Mouse (Mus musculus): Measurements from ENCODE around the gene Trp53inp2.
A peak's percentile ranks its signal among the peaks of the same experiment; 100 is the strongest.

Gene Trp53inp2

DNA sequence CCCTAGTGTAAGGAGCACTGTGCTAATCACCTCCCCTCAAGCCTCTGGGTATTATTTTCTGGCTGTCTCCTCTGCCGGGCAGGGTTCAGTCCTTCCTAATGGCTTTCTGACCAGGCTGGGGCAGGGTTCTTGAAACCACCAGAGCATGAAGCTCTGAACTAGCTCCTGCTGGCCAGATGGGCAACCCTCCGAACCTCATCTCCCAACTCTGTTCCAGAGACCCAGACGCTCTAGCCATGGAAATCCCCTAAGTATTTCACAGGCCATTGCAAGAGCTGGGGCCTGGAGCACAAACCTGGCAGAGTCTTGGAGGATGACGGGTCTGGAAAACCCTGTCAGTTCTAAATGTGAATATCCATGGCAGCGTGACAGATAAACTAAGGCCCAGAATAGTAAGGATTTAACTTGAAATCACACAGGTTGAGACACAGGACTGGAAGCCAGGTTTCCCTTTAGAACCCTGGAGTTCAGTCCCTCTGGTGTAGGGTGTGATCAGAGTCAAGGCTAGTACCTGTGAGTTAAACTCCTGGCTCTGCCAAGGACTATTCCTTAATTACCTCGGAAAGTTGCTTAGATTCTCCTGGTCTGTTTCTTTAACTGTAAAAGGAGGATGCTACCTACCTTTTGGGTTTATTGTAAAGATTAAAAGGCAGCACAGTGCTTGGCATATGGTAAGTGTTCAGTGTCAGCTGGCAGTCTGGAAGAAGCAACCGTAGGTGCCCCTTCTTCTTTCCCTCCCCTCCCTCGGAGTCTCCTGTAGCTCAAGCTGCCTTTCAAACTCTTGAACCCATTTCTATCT is at the start of gene Trp53inp2:
Gene Trp53inp2, plus strand, starts transcription at position 799 of the 799 bp plus-strand sequence.
- peak; percentile 22 to 26 for DNase-seq

DNA sequence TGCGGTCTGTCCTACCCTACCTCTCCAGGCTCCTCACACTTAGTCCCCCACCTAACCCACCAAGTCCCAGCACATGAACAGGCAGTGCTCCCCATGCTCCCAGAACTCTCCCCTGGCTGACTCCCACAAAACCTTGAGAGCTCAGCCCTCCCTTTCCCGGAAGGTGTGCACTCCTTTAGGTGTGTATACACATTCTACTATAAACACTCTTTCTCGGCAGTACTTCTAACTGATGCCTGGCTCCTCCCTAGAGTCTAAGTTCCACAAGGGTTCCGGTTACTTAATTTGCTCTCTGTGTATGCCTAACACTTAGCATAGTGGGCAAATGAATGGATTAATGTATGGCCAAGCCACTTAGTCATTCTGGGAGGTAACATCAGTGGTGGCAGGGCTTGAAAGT is 49.5 kb upstream of the Trp53inp2 start:
- no peak for DNase-seq

DNA sequence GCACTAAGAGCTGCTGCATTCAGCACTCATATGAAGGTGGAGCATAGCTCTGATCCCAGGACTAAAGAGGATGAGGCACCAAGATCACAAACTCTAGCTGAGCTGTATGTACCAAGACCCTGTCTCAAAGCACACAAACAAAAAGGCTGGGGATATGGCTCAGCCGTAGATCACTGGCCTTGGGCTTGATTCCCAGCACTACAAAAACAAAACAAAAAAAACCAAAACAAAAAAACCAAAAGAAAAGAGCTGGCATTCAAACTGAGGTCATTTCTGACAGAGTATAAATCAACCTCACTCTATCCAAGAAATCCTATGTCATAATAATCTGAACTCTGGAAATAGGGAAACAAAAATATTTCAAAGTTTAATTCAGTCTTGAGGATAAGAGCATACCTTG is 47.4 kb upstream of the Trp53inp2 start:
- no peak for DNase-seq

DNA sequence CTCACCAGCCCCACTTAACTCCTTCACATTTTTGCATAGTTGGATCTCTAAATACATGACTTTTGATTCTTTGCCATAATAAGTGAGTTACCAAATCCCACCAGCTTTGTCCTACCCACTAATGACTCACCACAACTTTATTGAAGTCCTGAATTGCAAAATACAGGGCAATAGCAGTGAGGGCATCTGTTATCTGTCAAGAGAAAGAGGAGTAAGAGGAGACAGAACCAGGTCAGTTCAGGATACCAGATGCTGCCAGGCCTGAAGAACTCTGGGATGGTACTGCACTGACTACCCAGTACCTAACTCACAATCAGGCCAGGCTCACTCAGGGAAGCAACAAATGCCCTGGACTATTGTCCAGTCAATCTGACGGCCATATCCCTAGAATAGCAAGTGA is 45.6 kb upstream of the Trp53inp2 start:
- DNase-seq, result no peak

DNA sequence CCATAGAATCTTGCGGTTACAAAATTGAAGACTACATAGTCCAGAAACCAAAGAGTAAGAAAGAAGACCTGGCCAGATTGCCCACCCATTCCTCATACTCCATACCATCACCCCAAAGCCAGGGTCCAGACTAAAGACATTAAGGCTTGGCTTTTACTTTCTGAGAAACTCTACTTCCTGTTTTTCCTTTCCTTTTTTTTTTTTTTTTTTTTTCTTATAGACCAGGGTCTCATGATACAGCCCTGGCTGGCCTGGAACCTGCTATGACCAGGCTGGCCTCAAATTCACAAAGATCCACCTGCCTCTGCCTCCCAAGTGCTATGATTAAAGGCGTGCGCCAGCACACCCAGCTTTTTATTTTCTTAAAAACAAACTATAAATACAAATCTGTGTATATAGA is 44.6 kb upstream of the Trp53inp2 start:
- DNase-seq, result no peak

DNA sequence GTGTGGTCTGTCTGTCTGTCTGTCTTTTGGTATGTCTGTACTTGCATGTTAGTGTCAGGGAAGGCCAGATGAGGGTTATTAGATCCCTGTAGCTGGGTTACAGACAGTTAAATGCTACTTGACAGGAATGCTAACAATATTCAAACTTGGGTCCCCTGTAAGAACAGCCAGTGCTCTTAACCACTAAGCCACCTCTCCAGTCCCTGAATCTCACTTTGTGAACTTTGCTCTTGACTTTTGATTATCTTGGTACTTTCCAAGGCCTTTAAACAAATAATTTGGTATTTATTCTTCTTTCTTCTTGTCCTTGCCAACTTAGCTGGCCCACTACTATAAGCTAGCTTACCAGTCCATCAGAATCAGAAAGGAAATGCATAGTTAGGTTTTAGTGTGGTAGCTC is 40.7 kb upstream of the Trp53inp2 start:
- no peak for DNase-seq

DNA sequence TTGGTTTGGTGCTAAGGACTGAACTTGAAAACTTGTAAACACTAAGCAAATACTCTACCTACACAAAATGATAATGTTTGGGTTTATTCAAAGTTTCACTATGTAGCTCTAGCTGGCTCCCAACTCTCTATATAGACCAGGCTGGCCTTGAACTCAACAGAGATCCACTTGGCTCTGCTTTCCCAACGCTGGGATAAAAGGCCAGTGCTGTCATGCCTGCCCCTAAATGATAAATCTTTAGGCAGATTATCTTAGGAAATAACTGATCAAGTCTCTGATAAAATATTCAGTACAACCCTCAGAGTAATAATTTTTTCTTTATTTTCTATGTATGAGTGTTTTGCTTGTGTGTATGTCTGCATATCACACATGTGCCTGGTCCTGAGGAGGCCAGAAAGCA is 34.2 kb upstream of the Trp53inp2 start:
- no peak for DNase-seq

DNA sequence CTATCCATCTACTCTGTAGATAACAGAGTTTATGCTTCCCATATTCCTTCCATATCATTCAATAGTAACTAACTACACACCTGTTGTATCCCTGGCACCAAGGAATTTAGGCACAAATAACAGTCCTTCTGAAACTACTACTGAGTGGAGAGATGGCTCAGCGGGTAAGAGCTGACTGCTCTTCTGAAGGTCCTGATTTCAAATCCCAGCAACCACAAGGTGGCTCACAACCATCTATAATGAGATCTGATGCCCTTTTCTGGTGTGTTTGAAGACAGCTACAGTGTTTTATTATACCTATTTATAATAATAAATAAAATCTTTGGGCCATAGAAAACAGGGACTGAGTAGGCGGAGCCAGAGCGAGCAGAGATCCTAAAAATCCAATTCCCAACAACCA is 26.5 kb upstream of the Trp53inp2 start:
- no peak for DNase-seq

DNA sequence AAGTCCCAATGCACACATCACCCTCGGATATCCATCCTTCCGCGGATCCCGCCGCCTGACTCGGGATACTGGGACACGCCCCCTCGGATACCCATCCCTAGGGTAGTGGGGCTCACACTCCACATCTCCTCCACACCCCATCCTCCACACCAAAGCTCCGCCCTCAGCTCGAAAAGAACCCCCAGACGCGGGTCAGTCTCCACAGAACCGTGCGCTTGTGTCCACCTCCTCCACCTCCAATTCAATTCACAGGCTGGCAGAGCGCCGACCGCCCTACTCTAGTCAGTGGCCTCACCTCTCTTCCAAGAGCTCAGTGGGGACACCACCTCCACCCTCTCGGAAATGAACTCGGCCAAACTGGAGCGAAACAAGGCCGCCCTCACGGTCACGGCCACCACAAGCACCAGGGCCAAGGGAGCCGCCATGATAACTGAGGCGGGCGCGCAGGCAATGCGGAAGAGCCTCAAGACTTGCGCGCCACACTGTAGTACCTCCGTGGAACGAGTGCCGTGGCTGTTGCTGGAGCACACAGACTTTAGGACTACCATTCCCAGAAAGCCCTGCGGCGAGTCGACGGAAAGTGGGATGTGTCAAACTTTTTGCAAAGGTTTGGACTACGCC is 23.8 kb upstream of the Trp53inp2 start, which contains the start of gene Pigu:
Gene Pigu, minus strand, starts transcription at position 460 of the 621 bp plus-strand sequence.
- peak; percentile 96 for DNase-seq

DNA sequence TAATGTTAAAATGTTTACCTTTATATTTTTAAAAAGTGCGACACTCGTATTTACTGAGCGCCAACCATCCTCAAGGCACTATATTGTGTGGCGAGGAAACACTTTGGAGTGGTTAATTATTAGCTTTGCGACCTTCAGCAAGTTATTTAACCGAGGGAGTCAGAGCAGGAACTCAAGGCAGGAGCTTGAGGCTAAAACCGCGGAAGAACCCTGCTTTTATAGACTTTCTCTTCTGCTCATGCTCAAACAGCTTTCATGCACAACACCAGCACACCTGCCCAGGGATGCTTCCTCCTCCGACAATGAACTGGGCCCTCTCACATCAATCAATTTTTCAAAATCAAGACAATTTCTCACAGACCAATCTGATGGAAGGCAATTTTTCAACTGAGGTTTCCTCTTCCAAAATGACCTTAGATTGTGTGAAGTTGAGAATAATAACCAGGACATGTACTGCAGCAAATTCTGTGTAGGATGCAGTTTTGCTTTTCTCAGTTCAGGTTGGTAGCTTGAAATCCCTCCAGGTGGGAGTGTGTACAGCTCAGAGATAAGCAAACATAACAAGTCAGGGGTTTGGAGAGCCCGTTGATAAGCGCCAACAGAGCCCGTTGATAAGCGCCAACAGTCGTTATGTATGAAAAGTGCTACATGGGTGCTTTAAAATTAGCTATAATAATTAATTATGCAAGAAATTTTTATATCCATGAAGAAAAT is 23.0 kb upstream of the Trp53inp2 start:
- DNase-seq, result peak; percentile 32 to 49

DNA sequence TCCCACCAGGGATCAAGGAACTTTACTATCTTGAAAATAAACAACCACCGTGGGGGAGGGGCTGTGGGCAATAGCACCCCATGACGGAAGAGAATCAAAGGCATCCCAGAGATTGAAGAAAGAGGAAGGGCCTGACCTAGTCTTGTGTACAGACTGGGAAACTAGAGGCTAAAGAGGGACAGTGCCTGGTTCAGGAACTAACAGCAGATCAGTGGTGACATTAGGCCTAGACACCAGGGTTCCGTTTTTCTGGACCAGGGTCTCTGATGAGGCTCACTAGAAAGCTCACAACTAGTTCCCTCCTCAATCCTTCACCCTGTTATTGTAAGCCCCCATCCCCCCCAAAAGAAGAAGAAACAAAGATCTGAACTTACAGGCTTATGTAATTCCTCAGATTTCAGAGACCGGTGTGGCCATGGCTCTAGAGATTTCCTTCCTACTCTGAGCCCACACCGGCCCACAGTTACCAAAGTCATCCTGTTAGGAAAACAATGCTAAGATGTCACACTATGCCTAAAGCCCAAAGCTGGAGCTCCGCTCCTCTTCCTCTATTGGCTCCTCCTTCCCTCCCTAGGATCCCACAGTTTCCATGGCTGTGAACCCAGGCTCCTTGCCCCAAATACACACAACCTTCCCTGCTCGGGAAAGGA is 13.1 kb upstream of the Trp53inp2 start:
- no peak for DNase-seq

DNA sequence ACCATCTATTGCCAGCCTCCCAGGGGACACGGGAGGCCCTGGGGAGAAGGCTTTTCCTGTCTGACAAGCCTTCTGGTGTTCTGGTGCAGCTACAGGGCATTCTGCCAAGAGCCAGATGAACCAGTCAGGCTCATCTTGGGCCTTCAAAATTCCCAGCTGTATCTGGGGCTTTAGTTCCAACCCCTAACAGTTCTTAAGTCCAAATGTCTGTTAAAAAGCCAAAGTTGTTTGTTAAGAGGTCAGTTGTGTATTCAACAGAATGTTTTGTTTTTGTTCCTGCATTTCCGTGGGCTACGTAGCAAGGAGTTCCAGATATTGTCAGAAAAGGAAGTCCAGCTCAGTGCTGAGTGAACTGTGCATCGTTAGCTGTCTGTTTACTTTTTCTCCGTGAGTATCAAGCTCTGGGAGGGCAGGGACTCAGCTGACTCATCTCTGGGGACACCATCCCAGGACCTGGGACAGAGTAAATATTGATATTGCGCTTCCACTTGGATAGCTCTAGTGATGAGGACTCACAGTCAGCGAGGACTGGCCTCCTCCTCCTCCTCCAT is 11.5 kb upstream of the Trp53inp2 start:
- DNase-seq, result peak; percentile 17 to 35

DNA sequence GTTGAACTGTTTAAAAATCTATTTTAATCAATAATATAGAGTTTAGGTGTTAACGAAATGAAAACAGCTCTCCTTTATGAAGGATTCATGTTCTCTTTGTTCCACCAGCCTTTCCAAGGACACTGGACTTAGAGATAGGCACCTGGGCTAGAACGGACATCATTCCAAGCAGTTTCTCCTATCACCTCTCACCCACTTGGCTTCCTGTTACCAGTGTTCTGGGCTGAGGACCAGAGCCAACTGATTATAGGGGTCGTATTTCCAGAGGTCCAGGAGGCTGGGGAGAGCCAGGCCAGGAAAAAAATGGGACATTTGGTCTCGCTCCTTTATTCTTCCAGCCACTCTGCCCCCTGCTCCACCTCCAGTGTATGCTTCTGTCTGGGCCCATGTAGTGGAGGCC is 8.4 kb upstream of the Trp53inp2 start:
- DNase-seq, result no peak

DNA sequence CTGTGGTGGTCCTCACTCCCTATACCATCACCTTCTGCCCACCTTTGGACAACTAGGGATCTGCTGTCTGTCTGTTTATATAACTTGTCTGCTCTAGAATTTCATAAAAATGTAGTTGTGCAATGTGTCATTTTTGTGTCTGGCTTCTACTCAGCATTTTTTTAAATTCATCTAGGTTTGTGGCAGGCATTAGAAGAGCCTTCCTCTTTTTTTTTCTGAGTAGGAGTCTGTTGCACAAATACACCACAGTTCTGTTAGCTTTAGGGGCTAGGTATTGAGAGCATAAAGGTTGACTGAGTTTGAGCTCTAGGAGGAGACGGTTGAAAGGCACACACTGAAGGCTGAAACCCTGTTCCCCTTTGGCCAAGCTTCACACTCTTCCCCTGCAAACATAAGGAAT is 7.6 kb upstream of the Trp53inp2 start:
- no peak for DNase-seq

DNA sequence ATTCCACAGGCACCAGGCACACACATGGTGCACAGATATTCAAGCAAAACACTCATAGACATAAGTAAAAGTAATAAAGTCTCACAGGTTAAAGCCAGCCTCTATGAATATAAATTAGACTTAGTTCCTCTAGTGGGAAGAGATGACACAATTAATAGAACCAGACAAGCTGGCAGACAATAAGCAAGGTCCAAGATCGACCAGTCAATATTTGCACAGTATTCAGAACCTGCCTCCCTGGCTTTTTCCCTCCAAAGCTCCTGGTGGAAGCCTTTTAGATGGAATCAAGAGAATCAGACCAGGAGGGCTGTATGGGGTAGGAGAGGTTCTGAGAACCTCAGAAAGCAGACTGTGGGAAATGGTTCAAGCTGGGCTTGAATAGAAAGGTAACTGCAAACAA is 7.0 kb upstream of the Trp53inp2 start:
- DNase-seq, result no peak

DNA sequence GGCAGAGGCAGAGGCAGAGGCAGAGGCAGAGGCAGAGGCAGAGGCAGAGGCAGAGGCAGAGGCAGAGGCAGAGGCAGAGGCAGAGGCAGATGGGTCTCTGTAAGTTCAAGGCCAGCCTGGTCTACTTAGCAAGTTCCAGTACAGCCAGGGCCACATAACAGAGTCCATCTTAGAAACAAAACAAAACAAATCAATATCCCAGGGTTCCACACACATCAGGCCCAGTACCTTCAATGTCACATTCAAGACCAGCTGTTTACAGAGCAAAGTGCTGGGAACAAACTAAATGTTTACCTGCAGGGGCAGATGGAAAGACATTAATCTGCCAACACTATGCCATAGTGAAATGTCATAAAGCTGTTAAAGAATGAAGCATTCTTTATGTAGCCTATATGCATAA is 6.3 kb upstream of the Trp53inp2 start:
- no peak for DNase-seq

DNA sequence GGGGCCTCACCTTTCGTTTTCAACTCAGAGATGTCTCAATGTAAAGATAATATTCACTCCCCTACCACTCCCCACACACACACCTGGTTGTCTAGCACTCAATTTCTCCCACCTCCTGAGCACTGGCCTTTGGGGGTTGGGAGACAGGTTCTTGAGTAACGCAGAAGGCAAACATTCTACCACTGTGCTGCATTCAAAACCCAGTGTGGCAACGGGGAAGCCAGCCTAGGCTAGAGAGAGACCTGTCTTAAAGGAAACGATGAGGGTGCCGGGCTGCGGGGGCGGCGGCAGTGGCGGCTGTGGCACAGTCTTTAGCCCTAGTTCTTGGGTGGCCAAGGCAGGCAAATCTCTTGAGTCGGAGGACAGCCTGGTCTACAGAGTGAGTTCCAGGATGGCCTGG is 4.7 kb upstream of the Trp53inp2 start:
- DNase-seq, result no peak

DNA sequence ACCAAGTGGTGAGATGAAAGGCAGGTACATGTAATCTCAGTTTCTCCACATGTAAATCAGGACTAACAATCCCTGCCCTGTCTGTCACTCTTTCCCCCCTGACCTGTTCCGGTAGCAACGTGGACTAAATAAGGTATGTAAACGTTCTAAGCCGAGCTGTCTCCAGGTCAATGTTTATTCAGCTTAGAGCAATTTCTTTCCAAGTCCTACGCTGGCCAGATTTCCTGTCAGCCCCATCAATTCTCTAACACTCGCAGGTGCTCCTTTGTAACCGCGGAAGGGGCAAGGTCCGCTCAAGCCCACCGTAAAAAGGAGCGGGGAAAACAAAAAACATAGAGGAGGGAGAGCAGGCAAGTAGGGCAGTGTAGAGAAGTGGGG is 190 bp downstream of the Trp53inp2 start:
- peak in 1 of 2 experiments; percentile 50 for DNase-seq

DNA sequence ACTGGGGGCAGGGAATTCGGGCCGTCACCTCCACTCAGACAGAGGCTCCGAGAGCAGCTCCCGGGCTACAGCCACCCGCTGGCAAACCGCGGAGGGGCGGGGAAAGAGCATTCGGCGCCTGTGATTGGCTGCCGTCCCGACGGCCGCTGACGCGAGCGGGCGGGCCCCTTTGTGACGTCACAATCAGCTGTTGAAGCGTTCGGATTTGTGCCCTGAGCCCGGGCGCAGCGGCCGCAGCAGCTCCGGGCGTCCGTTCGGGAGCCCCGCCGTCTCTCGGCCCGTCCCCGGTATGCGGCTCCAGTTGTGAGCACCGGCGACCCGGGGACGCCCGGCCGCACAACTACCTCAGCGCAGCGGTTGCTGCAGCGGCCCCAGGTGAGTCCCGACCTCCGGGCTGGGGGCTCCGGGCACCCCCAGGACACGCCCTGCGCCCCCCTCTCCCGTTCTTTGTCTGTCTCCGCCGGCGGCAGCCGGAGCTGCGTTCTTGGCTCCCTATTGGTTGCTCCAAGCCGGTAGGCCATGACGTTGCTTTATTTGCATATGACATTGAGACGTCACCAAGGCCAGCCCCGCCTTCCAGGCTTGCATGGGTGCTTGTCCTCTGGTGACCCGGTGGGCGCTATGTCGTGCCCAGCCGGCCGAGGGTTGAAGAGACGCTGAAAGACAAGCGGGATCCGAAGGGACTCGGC is 928 bp downstream of the Trp53inp2 start:
- peak; percentile 99 for DNase-seq

DNA sequence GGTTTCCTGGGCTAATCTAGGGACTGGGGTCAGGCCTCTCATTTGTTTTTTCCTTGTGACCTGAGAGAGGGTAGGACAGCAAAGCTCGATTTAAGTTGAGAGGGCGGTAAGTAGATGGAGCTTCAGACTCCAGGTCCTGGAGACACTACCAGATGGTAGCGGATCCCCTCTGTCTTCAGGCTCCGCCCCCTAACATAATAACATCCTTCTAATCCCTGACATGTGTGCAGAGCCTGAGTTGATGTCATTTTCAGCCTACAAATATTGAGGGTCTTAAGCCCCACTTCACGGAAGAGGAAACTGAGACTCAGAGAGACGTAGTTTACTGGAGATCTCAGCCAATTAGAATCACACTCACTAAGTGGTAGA is 1.5 kb downstream of the Trp53inp2 start:
- no peak for DNase-seq

DNA sequence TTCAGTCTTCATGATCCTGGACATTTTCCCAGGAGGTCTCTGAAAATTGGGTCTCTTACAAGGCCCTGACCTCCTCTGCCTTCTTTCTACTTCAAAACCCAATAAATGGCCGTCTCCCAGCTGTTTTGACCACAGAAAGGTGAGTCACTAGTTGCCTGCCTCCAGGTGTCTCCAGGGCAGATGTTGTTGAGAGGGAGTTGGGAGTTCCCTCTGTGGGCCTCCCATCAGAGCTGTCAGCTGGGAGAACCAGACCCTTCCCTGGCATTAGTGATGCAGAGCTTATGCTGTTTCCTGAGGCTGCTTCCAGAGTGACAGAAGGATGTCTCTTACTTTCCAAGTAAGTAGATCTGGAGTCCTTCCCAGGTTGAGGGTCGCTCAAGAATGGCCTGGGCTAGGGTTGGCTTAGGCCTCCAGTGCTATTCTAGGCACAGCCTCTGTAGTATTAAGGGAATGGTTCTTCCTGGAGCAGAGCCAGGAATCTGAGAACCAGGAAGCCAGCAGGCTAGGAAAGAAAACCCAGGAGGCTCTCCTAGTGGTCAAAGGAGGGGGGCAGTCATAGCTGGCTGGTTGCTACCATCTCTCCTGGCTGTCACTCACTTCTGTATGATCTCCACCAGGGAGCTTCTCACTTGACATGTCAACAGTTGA is 2.1 kb downstream of the Trp53inp2 start:
- DNase-seq, result peak; percentile 41 to 50

DNA sequence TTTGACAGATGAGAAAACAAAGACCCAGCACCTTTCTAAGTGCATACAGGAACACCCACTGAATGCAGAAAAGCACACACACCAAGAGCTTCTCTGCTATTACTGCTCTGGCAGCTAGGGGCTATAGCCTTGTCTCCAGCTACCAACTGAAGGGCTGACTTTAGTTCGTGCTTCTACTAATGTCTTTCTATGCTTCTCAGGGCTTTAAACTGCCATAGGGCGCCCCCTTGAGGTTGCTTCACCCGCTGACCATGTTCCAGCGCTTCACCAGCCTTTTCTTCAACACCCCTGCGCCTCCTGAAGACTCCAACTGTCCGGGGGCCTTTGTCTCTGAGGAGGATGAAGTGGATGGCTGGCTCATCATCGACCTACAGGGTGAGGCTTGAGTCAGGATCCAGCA is 4.2 kb downstream of the Trp53inp2 start:
- DNase-seq, result peak; percentile 87 to 91

Data from cerebellum, postnatal 25 days (tissue).